Mouse (Mus musculus) mesoderm, embryonic 11.5 days (tissue): ENCODE results near the gene Mfsd2a.

Experiments
- DNase-seq: peaks from one replicate; pipeline ENCODE4 v3.0.0-alpha.2; 2012; ENCODE audit warnings: low read depth, low spot score

The Mfsd2a gene

GRCm38 (mm10) chr4:122979826-122980225 lies 18.8 kb upstream of the Mfsd2a start:
- no peak for DNase-seq

GRCm38 (mm10) chr4:122978850-122979249 lies 17.9 kb upstream of the Mfsd2a start:
- DNase-seq = no peak

GRCm38 (mm10) chr4:122976885-122977284 lies 15.9 kb upstream of the Mfsd2a start:
- DNase-seq = no peak

GRCm38 (mm10) chr4:122974976-122975520 lies 14.1 kb upstream of the Mfsd2a start:
- no peak for DNase-seq

GRCm38 (mm10) chr4:122972056-122972455 lies 11.1 kb upstream of the Mfsd2a start:
- no peak for DNase-seq

GRCm38 (mm10) chr4:122971646-122972045 lies 10.7 kb upstream of the Mfsd2a start:
- no peak for DNase-seq

GRCm38 (mm10) chr4:122971191-122971590 lies 10.2 kb upstream of the Mfsd2a start:
- DNase-seq = no peak

- DNase-seq = no peak
Measured at GRCm38 (mm10) chr4:122968106-122968505, 7.1 kb upstream of the Mfsd2a start.

GRCm38 (mm10) chr4:122962751-122963150 lies 1.8 kb upstream of the Mfsd2a start:
- DNase-seq = peak; percentile 36

- no peak for DNase-seq
Measured at GRCm38 (mm10) chr4:122961589-122961988, 601 bp upstream of the Mfsd2a start.

GRCm38 (mm10) chr4:122960321-122961099 lies 478 bp downstream of the Mfsd2a start:
- peak; percentile 61 for DNase-seq

- DNase-seq = peak; percentile 35
Measured at GRCm38 (mm10) chr4:122959816-122960215, 1.2 kb downstream of the Mfsd2a start.

GRCm38 (mm10) chr4:122958491-122959031 lies 2.4 kb downstream of the Mfsd2a start:
- no peak for DNase-seq

- DNase-seq = no peak
Measured at GRCm38 (mm10) chr4:122956301-122956700, 4.7 kb downstream of the Mfsd2a start.

GRCm38 (mm10) chr4:122955412-122956136 lies 5.4 kb downstream of the Mfsd2a start:
- DNase-seq = peak; percentile 88

- DNase-seq = no peak
Measured at GRCm38 (mm10) chr4:122954680-122955411, 6.1 kb downstream of the Mfsd2a start.

- no peak for DNase-seq
Measured at GRCm38 (mm10) chr4:122949096-122949495, 11.9 kb downstream of the Mfsd2a start.

GRCm38 (mm10) chr4:122947223-122947622 lies 13.8 kb downstream of the Mfsd2a start:
- DNase-seq = no peak

GRCm38 (mm10) chr4:122944408-122944807 lies 16.6 kb downstream of the Mfsd2a start:
- peak; percentile 72 for DNase-seq

- no peak for DNase-seq
Measured at GRCm38 (mm10) chr4:122939048-122939796, 21.8 kb downstream of the Mfsd2a start.

GRCm38 (mm10) chr4:122937489-122937888 lies 23.5 kb downstream of the Mfsd2a start:
- DNase-seq = no peak
